Mouse (Mus musculus): ENCODE results near the gene Cpne8. TPM values are rescaled to one million over a fixed set of nuclear protein-coding genes. Genes with fewer than 3 reads are reported as not detected.
"Not testable (repeated sequence)": the region's sequence is repeated elsewhere in the genome, so short reads cannot be mapped to it uniquely, and the experiment has no call there.

Gene Cpne8
- total RNA-seq, 2 experiments from 2014 or later = 0.34 TPM; not detected in 1

DNA sequence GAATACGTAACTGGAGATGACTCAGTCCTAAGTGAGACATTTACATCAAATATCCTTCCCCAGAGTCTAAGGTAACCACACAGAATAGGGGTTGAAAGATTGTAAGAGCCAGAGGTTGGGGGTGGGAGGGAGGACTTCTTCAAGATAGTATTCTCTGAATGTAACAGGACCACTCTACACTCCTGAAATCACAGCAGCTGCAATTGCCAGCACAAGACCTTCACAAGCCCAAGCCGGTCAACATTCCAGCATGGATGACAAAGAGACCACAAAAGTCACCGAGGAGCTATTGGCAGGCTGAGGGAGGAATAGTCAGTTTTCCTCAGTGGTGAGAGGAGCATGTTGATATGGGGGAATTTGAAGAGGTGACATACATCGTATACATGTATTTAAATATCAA lies 166.5 kb downstream of the Cpne8 start:
- ATAC-seq (replicated peaks; ENCODE audit: low FRiP score, poor library complexity, severe bottlenecking) = no peak

DNA sequence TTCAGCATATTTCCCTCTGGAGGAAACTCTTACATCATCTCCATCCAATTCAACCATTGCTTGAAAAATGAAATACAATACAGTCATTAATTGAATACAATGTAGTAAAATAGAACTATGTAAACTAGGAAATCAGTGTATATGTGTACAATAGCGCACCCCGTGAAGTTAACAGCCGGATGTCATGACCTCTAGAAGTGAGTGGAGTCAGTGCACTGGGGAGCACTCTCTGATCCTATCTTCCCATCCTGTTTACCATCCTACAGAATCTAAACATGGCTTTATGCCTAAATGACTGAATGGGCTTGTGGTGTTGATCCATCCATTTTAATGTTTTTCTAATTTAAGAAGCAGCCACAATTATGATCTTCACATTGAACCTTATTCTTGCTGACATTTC lies 182.2 kb downstream of the Cpne8 start:
- no peak for ATAC-seq (replicated peaks; ENCODE audit: low FRiP score, poor library complexity, severe bottlenecking)

- no peak for ATAC-seq (replicated peaks; ENCODE audit: low FRiP score, poor library complexity, severe bottlenecking)
Measured at GRCm38 (mm10) chr15:90491558-90491957, 187.7 kb downstream of the Cpne8 start.

DNA sequence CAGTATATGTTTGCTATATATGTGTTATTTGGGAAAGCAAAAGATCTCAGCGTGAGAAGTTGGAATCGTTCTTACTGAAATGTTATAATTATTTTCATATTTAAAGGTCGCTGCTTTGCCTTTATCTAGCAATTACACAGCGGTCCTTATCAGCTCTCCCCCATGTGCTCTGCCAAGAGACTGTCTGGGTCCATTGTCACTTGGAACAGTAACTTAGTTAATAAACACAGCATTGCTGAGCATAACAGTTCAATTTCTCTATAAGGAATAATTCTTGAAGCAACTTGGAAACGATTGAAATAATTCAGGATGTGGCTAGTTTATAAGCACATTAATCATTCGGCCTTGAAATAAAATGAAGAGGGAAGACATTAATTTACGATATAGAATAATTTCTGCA lies 189.0 kb downstream of the Cpne8 start:
- ATAC-seq (replicated peaks; ENCODE audit: low FRiP score, poor library complexity, severe bottlenecking) = no peak

DNA sequence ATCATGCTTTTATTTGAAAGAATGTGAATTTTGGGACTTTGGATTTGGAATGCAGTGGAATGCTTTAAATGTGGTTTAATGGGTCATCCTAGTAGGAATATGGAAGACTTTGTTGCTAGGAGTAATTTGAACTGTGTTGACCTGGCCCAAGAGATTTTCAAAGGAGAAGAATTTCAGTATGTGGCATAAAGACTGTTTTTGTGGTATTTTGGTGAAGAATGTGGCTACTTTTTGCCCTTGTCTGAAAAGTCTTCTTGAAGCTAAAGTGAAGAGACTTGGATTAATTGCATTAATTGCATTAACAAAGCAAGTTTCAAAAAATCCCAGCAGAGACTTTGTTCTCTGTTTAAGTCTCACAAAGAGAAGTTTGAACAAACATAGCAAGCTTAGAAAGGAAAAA lies 208.7 kb downstream of the Cpne8 start:
- not testable (repeated sequence) for ATAC-seq (replicated peaks; ENCODE audit: low FRiP score, poor library complexity, severe bottlenecking)

DNA sequence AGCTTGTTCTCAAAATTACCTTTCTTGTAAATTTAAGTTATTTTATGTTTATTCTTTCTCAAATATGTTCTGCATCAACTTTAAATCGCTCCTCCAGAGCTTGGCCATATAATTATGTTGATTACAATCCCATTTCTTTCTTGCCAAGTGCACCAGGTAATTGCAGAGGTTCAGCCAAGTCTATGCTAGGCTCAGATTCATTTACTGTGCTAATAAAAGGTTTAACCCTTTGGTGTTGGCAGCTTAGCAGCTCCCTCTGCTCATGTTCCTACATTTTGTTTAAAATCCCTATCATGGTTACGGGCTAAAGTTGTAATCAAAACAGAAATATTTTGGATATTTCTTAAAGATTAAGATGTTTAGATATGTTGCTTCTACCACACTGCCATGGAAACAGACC lies 216.0 kb downstream of the Cpne8 start:
- ATAC-seq (replicated peaks; ENCODE audit: low FRiP score, poor library complexity, severe bottlenecking) = no peak

DNA sequence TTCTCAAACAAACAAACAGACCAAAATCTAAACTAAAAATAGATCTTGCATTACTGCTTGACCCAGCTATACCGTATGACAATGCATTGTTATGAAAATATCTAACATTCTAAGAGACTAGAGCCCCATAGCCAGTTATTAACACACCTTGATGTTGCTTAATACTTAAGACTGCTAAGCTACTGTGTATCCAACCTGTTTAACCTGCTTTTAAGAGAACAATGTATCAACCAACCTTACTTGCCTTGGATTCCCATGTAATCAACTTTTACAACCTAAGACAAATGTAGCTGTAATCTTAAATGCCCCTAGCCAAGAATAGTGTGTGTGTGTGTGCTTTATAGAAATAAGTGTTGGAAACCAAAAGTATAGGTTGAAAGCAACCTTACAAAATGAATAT lies 233.2 kb downstream of the Cpne8 start:
- no peak for ATAC-seq (replicated peaks; ENCODE audit: low FRiP score, poor library complexity, severe bottlenecking)

Data from erythroblast, adult 5-6 weeks (primary cell).